Mouse (Mus musculus): Measurements from ENCODE around the gene 4931409K22Rik. TPM values are rescaled to one million over a fixed set of nuclear protein-coding genes. Genes with fewer than 3 reads are reported as not detected.

Gene 4931409K22Rik
- polyA plus RNA-seq, 1 experiment, result not detected

GRCm38 (mm10) chr5:24496756-24497155 is 59.9 kb downstream of the 4931409K22Rik start:
- H3K4me3 ChIP-seq (ENCODE audit: low read depth, low read length), result no peak overlapping the region
- H3K36me3 ChIP-seq (ENCODE audit: control insufficient read depth, insufficient read depth, low read length, poor library complexity, severe bottlenecking), result peaks cover 3% of the 10 kb centered on the region
- H3K27me3 ChIP-seq (ENCODE audit: control insufficient read depth, insufficient read depth, low read length, poor library complexity, severe bottlenecking), result no peaks in the 10 kb centered on the region
- H3K4me1 ChIP-seq (ENCODE audit: control insufficient read depth, insufficient read depth, low read length), result no peaks in the 10 kb centered on the region
- no peak overlapping the region for H3K27ac ChIP-seq (ENCODE audit: insufficient read depth, low read length)
- H3K9me3 ChIP-seq (replicated peaks; ENCODE audit: control insufficient read depth, insufficient read depth, low read length, poor library complexity, severe bottlenecking), result no peaks in the 10 kb centered on the region
- H3K9ac ChIP-seq (ENCODE audit: low read depth, poor library complexity, severe bottlenecking), result no peak overlapping the region
- TF ChIP-seq CTCF (IDR thresholded peaks at IDR 0.05; ENCODE audit: low read depth, low read length) (no peak), POLR2A (IDR thresholded peaks at IDR 0.05; ENCODE audit: insufficient read depth, low read length) (no peak), EP300 (IDR thresholded peaks at IDR 0.05; ENCODE audit: insufficient read depth, low read depth, low read length) (no peak)

- no peaks in the 10 kb centered on the region for H3K27me3 ChIP-seq (ENCODE audit: control insufficient read depth, insufficient read depth, low read length, poor library complexity, severe bottlenecking)
- no peaks in the 10 kb centered on the region for H3K9me3 ChIP-seq (replicated peaks; ENCODE audit: control insufficient read depth, insufficient read depth, low read length, poor library complexity, severe bottlenecking)
- TF ChIP-seq EP300 (IDR thresholded peaks at IDR 0.05; ENCODE audit: insufficient read depth, low read depth, low read length), result no peak
- H3K9ac ChIP-seq (ENCODE audit: low read depth, poor library complexity, severe bottlenecking), result no peak overlapping the region
- no peaks in the 10 kb centered on the region for H3K36me3 ChIP-seq (ENCODE audit: control insufficient read depth, insufficient read depth, low read length, poor library complexity, severe bottlenecking)
- no peak overlapping the region for H3K4me3 ChIP-seq (ENCODE audit: low read depth, low read length)
- no peak overlapping the region for H3K27ac ChIP-seq (ENCODE audit: insufficient read depth, low read length)
- no peaks in the 10 kb centered on the region for H3K4me1 ChIP-seq (ENCODE audit: control insufficient read depth, insufficient read depth, low read length)
These were observed 61.6 kb downstream of the 4931409K22Rik start for GRCm38 (mm10) chr5:24495019-24495418.

Other genes starting within 250 kb of the 4931409K22Rik start
- gene Kcnh2, start 205.2 kb downstream of the 4931409K22Rik start, polyA plus RNA-seq (2011; ENCODE audit: insufficient read depth, insufficient read length, low read depth, missing spikeins), result 3.3 and 5.8 TPM in 2 replicates
- gene Nos3, start 192.0 kb downstream of the 4931409K22Rik start, polyA plus RNA-seq (2011; ENCODE audit: insufficient read depth, insufficient read length, low read depth, missing spikeins), result 1.1 and 1.2 TPM in 2 replicates
- 10.3 and 10.6 TPM in 2 replicates for gene Atg9b, start 164.7 kb downstream of the 4931409K22Rik start, polyA plus RNA-seq (2011; ENCODE audit: insufficient read depth, insufficient read length, low read depth, missing spikeins)
- gene Abcb8, start 163.1 kb downstream of the 4931409K22Rik start, polyA plus RNA-seq (2011; ENCODE audit: insufficient read depth, insufficient read length, low read depth, missing spikeins), result 28.8 and 29.6 TPM in 2 replicates
- gene Asic3, start 143.4 kb downstream of the 4931409K22Rik start, polyA plus RNA-seq (2011; ENCODE audit: insufficient read depth, insufficient read length, low read depth, missing spikeins), result 0.88 TPM in 1 of 2 replicates, not detected in the other
- 30.9 and 34.0 TPM in 2 replicates for gene Cdk5, start 133.3 kb downstream of the 4931409K22Rik start, polyA plus RNA-seq (2011; ENCODE audit: insufficient read depth, insufficient read length, low read depth, missing spikeins)
- 11.3 and 12.6 TPM in 2 replicates for gene Slc4a2, start 133.0 kb downstream of the 4931409K22Rik start, polyA plus RNA-seq (2011; ENCODE audit: insufficient read depth, insufficient read length, low read depth, missing spikeins)
- gene Fastk, start 111.5 kb downstream of the 4931409K22Rik start, polyA plus RNA-seq (2011; ENCODE audit: insufficient read depth, insufficient read length, low read depth, missing spikeins), result 51.6 and 59.8 TPM in 2 replicates
- 4.8 and 7.7 TPM in 2 replicates for gene Tmub1, start 109.0 kb downstream of the 4931409K22Rik start, polyA plus RNA-seq (2011; ENCODE audit: insufficient read depth, insufficient read length, low read depth, missing spikeins)
- gene Agap3, start 104.6 kb downstream of the 4931409K22Rik start, polyA plus RNA-seq (2011; ENCODE audit: insufficient read depth, insufficient read length, low read depth, missing spikeins), result 76.8 and 79.9 TPM in 2 replicates
- gene Gbx1, start 29.6 kb downstream of the 4931409K22Rik start, polyA plus RNA-seq (2011; ENCODE audit: insufficient read depth, insufficient read length, low read depth, missing spikeins), result 0.20 TPM in 1 of 2 replicates, not detected in the other
- not detected in 2 replicates for gene Asb10, start 15.8 kb downstream of the 4931409K22Rik start, polyA plus RNA-seq (2011; ENCODE audit: insufficient read depth, insufficient read length, low read depth, missing spikeins)
- 113 and 120 TPM in 2 replicates for gene Abcf2, start 20.7 kb upstream of the 4931409K22Rik start, polyA plus RNA-seq (2011; ENCODE audit: insufficient read depth, insufficient read length, low read depth, missing spikeins)
- gene Chpf2, start 29.9 kb upstream of the 4931409K22Rik start, polyA plus RNA-seq (2011; ENCODE audit: insufficient read depth, insufficient read length, low read depth, missing spikeins), result 5.7 and 8.3 TPM in 2 replicates
- gene Smarcd3, start 67.6 kb upstream of the 4931409K22Rik start, polyA plus RNA-seq (2011; ENCODE audit: insufficient read depth, insufficient read length, low read depth, missing spikeins), result 1.5 and 1.9 TPM in 2 replicates
- gene Nub1, start 128.7 kb upstream of the 4931409K22Rik start, polyA plus RNA-seq (2011; ENCODE audit: insufficient read depth, insufficient read length, low read depth, missing spikeins), result 77.3 and 81.1 TPM in 2 replicates
- 10.3 and 11.3 TPM in 2 replicates for gene Wdr86, start 173.9 kb upstream of the 4931409K22Rik start, polyA plus RNA-seq (2011; ENCODE audit: insufficient read depth, insufficient read length, low read depth, missing spikeins)
- gene Crygn, start 201.2 kb upstream of the 4931409K22Rik start, polyA plus RNA-seq (2011; ENCODE audit: insufficient read depth, insufficient read length, low read depth, missing spikeins), result 8.2 TPM in 1 of 2 replicates, not detected in the other